Mouse (Mus musculus) lung, adult 18-20 months (tissue): ENCODE data around the gene Ywhah.
A peak's percentile ranks its signal among the peaks of the same experiment; 100 is the strongest.
"Not testable (repeated sequence)": the region's sequence is repeated elsewhere in the genome, so short reads cannot be mapped to it uniquely, and the experiment has no call there.

Experiments used
- DNase-seq, 2 experiments: peaks; one replicate each; pipeline ENCODE4 v3.0.0; 2022; ENCODE audit warnings: mixed read lengths in 2 of 2

Gene Ywhah

DNA sequence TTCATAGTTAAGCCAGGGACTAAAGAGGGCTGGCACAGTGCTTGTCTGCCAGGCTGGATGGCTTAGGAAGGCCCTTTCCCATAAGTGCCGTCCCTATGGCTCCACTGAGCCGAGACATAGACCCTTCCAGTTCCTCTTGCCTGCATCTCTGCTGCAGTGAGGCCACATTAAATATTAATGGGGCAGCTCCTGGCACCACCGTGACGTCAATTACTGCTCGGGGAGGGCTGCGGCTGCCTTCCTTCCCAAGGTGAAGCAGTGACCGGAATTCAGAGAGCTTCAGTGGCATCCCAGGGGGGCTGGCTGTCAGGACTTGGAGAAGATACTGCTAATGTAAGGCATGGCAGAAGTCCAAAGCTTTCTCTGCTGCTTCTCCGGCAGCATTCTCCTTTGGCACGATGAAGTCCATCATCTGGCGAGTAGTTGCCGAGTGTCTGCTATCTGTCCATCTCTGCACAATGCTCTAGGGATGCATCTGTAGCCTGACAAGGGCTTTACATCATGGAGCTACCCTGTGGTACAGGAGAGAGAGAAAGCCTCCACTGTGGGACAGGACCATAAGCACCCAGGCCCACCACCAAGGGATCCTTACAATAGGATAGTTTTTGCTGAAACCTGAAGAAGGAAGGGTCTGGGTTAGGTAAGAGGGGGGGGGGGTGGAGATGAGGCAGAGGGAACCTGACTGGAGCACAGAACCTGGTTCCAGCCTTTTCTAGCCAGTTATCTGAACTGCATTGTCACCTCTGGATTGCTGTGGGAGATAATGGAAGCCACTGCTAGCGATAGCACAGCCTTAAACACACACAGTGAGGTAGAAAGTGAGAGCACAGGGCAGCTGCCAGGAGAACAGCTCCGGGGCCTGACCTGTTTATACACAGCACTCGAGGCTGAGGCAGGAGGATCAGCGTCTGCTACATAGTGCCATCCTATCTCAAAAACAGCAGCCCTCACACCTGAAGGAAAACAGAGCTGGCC lies 7.2 kb upstream of the Ywhah start:
- DNase-seq = no peak

DNA sequence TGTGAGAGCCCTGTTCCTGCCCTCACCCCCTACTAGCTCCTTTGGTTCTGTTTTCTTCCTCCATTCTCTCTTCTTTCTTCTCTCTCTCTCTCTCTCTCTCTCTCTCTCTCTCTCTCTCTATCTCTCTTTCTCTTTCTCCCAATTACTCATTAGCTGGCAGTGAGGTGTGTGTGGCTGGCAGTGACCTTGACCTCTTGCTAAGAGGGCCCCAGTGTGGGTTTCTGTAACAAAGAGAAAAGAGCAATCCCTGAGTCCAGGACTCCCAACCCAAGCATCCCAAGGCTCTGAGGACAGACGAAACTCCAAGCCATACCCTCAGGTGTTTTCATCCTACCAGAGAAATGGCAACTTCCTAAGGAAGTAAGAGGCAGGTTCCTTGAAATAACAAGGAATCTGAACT lies 4.5 kb upstream of the Ywhah start:
- no peak for DNase-seq

DNA sequence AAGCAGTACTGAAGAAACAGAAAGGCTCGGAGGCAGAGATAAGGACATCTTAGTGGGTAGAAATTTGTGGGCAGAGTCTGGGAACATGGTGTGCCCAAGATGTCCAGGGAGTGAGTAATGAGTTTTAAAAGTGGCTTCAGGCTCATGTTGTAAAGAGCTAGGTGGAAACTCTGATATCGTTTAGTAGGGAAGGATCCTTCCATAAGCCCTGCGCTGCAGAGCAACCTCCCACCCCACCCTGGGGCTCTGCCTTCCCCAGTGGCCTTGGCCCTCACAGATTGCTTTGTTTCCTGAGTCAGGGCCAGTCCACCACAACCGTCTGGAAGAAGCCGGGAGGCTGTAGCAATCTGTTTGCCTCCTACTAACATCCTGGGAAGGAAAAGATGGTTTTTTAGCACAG lies 3.0 kb upstream of the Ywhah start:
- DNase-seq = no peak

DNA sequence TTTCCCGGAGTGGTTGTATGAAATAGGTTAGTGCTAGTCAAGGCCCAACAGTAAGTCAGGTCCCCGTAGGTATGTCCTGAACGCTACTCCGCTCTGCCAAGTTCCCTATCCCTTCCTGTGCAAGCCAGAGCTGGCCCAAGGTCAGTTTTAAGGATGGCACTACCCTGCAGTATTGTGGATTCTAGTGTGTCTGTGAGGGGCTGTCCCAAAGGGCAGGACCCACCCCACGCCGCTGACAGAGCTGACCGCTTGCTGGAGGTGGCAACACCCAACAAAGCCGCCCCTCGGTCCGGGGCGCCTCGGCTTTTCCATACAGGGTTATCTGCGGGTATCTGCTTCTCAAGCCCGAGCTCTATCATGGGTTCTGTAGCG lies 441 bp upstream of the Ywhah start:
- DNase-seq = no peak

DNA sequence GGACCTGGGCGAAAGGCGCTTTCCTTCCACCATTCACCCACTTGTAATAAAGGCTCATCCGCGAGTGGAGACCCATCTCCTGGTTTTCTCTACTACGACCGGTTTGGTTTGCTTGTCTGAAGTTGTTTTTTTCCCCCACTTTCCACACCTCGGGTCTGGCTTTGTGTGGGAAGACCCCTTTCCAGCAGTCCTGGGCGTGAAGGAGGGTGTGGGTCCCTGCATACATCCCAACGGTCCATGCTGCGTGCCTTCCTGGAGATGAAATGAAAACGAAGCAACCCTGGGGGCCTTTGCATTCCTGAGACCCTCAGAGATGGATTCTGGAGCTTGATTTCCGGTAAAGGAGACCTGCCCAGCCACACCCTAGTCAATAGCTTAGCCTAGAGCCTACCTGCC lies 808 bp downstream of the Ywhah start:
- DNase-seq = peak in 1 of 2 experiments; percentile 20

DNA sequence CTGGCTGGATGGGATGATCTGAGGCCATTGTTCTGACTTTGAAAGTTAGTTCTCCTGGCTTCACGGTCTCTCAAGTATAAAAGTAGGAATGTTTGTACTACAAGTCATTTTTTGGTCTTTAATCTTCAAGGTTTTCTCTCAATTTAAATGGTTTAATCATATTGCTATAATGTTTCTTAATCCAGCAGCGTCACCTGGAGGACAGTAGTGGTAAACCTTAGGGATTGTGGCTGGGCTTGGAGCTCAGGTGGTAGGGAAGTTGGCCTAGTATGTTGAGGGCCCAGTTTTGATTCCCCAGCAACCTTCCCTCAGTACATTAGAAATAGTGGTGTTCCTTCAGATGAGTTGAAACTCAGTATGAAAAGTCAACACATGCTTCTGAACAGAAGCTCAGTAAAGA lies 3.0 kb downstream of the Ywhah start:
- DNase-seq = no peak

DNA sequence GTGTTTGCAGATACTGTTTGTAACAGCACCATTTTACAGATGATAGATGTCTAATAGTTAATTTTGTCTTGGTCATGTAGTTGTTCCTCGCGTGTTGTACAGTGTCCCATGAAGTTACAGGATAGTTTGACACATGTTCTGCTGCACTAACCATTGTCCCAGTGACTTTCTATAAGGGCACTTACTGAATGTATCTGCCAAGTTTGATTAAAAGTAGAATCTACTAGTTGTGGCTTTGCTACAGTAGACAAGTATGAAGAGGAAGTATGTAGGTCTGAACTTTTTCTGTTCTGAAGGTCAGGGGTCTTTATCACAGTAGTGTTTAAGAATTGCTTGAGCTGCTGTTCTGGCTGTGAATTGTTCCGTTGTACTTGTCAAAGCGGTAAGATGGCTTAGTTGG lies 4.7 kb downstream of the Ywhah start:
- no peak for DNase-seq

DNA sequence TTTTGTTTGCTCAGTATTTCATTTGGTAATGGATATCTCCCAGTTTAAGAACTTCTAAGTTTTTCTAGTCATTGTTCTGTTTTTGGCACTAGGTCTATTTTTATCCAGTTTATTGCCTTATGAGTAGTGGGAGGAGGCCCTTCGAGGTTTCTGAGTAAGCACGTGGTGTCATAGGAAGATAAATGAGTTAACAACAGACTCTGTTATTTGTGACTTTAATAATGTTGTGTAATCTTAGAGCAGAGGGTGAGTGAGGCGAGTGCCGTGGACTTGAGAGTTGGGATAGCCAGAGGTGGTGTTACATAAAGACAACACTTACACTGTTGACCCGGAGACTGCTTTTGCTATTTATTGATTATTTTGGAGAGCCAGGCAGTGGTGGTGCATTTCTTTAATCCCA lies 5.9 kb downstream of the Ywhah start:
- peak in 1 of 2 experiments; percentile 26 for DNase-seq

DNA sequence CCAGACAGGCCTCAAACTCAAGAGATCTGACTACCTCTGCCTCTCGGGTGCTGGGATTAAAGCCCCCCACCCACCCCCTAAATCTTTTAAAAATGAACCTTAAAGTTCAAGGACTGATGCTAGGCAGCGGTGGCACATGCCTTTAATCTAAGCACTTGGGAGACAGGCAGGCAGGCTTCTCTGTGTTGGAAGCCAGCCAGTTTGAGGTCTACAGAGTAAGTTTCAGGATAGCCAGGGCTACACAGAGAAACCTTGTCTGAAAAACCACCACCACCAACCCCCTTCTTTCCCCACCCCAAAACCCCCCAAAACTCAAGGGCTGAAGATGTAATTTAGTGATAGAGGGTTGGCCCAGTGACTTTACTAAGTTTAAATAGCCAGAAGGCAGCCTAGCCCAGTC lies 10.0 kb downstream of the Ywhah start:
- no peak for DNase-seq

DNA sequence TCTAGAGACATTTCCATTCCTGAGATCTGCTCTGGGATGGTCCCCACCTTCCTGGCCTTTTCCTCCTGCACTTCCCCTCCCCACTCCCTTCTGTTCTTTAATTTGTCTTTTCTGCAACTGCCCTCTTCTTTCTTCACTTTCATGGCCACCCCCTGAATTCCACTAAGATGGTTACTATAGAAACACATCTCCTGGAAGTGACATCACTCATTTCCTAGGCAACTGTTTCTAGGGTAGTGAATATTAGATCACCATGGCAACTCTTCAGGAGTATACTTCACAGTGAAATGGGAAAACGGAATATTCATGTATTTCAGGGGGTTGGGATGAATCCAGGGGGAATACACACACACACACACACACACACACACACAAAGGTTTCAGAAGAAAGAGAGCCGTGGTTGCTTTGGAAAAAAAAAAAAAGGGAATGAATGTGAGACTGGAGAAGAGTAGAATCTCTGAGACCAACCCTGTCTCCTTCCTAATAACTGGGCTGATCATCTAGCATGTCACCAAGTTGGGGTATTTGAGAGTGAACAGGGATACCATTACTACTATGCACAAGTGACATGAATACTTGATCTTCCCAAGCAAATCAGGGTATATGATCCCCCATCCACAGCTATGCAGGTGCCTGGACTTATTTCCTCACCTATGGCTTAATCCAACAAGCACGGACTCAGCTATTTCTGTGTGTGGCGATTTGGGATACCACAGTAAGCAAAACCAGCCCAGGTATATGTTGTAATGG lies 12.0 kb downstream of the Ywhah start:
- DNase-seq = no peak

DNA sequence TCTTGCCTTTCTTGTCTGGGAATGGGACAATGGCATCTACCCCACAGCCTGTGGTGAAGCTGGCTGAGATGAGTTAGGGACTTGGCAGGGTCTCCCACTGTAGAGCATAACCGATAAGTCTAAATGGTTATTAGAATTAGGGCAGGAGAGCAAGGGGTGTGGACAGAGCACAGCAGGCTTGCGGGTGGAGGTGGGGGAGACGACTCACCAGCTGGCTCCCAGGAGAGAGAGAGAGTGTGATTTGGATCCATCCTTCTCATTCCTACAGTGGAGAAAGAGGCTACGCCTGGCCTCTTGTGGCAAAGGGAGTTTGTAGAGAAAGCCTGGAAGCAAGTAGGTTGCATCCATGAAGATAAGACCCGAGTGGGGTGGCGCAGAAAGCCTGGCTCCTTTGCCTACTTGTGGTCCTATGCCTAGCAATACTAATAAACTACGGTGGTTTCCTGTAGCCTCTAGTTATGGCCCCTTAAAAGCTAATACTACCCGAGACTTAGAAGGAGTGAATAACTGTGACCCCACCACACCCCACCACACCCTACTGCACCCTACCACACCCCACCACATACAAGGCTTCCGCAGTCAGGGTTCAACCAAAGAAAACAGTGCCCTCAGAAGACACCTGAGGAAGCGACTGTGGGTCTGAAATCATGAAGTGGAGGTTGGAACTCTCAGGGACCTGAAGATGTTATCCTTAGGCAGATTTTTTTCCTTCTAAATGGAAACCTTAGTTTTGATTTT lies 13.6 kb downstream of the Ywhah start:
- DNase-seq = no peak

DNA sequence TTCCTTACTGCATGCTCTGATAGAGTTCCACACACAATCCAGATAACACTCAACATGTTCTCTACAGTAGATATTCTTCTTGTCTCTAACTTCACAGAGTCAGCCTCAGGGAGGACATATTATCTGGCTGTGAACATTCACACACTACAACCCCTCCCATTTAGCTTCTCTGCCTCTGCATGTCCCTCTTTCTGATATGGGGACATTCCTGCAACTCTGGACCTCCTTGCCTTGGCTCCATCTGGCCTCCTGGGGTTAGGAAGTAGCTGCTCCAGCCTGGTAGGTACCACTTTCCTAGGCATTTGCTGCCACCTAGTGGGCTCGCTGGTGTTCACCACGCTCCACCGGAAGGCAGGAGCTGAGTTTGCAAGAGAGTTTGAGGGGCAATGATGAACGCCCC lies 14.5 kb downstream of the Ywhah start:
- peak; percentile 63 to 70 for DNase-seq

DNA sequence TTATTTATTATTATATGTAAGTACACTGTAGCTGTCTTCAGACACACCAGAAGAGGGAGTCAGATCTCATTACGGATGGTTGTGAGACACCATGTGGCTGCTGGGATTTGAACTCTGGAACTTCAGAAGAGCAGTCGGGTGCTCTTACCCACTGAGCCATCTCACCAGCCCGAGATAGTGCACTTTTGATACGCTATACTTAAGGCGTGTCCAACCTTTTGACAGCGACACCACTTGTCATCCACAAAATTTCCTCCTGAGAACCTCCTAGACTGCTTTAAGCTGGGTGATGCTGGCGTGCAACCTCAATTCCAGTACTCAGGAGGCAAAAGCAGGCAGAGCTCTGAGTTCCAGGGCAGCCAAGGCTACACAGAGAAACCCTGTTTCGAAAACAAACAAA lies 15.0 kb downstream of the Ywhah start:
- not testable (repeated sequence) for DNase-seq

DNA sequence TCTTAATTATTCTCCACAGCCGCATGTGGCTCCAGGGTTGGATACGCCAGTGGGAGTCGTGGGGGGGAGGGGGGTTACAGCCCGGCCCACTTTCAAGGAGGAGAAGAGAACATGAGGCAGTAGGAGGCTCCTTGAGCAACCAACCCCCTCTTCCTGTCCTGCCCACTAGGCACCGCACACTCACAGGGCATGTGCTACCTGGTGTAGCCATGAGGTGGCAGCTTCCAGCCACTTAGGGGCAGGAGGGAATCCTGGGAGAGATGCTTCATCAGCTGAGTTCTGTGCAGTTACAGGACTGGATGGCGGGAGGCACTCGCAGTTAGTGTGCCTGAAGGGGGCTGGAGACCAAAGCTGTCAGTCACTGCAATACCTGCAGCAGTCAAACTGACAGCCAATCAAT lies 15.5 kb downstream of the Ywhah start:
- DNase-seq = no peak

DNA sequence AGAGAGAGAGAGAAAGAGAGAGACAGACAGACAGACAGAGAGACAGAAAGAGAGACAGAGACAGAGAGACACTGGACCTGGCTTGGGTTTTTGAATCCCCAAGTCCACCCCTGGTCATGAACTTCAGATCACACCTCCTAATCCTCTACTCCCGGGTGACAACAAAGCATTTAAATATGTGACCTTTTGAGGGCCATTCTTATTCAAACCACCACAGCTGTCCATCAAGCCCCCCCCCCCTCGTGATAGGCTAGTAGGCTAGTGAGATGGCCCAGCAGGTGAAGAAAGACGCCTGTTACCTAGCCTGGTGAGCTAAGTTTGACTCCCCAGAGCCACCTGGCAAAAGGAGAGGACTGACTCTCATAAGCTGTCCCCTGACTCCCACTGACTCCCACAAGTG lies 16.3 kb downstream of the Ywhah start:
- DNase-seq = no peak

DNA sequence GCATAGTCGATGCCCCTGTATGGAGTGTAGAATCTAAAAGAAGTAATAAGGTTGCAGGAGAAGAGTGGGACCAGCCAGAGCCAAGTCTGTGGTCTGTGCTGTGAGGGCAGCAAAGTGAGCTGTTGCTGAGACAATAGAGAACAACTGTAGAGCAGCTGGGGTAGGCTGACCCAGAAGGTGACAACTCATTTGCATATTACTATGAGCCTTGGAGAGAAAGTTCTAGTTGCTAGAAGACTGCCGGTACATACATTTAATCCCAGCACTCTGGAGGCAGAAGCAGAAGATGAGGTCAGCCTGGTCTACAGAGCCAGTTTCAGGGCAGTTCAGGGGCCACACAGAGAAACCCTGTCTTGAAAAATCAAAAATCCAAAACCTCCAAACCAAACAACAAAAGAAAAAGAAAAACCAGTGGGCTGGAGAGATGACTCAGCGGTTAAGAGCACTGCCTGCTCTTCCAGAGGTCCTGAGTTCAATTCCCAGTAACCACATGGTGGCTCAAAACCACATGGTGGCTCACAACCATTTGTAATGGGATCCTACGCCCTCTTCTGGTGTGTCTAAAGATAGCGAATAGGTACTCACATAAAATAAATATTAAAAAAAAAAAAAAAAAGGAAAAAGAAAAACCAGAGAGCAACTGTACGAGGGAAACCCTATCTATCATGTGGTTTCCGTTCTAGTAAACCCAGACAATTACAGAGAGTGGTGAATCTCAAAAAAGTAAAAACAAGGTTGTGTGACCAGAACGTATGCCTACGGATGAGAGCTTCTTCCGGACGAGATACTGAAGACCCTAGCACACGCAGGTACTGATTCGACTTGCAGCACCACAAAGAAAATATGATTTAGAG lies 20.3 kb downstream of the Ywhah start:
- DNase-seq = no peak

DNA sequence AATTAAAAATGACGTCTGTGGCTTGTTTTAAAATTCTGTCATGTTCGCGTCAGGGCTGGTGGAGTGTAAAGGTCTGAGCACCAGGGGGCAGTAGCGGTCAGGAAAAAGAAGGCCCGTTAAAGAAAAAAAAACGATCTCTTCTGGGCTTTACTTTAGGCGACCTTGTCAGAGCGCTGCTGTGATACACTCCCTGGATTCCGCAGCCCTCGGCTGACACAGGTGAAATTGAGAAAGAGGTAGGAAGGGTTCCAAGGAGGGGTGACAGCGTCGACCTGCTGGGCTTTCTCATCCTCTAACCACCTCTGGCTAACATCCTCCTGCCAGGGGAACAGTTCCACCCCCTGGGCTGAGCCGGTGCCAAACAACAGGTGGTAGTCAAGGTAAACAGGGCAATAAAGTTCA lies 20.9 kb downstream of the Ywhah start:
- peak; percentile 46 to 54 for DNase-seq

DNA sequence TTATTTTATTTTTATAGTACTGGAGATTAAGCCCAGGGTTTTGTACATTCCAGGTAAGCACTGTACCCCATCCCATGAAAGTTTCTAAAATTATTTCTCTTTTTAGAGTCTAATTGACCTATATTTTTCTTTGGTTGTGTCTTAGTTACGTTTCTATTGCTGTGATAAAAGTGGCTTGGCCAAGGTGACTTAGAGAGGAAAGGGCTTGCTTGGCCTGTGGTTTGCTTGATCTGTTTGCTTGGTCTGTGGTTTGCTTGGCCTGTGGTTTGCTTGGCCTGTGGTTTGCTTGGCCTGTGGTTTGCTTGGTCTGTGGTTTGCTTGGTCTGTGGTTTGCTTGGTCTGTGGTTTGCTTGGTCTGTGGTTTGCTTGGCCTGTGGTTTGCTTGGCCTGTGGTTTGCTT lies 22.1 kb downstream of the Ywhah start:
- not testable (repeated sequence) for DNase-seq

DNA sequence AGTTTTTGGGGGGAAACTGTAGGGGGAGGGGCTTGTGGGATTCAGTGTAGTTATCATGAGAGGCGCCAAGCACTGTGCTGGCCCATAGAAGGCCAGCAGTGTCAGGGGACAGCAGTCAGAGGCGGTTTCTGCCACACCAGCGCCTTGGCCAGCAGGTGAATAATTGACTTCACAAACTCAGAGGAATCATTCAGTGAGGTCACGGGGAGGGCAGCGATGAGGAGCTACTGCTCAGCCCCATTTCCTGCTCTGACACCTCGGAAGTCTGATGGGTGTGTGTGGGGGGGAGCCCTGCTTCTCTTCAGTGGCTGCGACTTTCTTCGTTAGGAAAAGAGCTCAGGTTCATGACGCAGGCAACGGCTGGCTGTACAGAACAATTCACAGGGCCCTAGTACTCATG lies 24.8 kb downstream of the Ywhah start:
- DNase-seq = no peak

DNA sequence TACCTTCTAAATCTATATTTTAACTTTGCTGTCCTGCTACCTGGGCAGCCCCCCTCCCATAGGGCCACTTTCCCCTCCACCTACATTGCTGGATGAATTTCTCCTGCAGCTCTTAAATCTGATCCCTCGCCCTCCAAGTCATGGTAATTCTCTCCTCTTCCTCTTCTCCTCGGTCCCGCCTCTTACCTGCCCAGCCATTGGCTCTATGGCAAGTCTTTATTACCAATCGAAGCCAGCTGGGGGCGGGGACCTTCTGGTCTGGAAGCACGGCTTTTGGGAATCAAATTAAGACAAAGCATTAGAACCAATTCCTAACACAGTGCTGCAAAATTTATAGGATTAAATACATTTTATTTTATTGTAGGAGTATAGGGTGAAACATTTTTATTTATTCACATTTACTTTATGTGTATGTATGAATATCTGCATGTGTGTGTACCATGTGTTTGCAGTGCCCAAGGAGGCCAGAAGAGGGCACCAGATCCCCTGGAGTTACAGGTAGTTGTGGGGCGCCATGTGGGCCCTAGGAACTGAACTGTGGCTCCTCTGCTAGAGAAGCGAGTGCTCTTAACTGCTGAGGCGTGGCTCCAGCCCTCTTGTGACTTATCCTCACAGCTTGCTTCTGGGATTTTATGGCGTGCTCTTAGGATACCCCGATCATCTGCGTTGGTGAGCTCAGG lies 26.2 kb downstream of the Ywhah start:
- no peak for DNase-seq

DNA sequence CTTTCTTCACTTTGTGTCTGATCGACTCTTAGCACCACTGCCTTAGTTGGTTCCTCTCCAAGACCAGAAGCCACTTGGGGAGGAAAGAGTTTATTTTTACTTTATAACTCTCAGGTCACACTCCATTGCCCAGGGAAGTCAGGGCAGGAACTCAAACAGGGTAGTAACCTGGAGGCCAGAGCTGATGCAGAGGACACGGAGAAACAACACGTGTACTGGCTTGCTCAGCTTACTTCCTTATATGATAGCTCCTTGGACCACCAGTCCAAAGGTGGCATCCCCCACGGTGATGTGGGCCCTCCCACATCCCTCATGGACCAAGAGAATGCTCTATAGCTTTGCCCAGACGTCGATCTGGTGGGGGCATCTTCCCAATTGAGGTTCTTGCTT lies 26.7 kb downstream of the Ywhah start:
- no peak for DNase-seq
